Mouse (Mus musculus) right cerebral cortex, adult 18-20 months (tissue): ENCODE data around the gene Lama2.

Experiments
- DNase-seq: peaks from one replicate; pipeline ENCODE4 v3.0.0; 2022; ENCODE audit warnings: mixed read lengths

Gene Lama2

GRCm38 (mm10) chr10:27382887-27383609, 236.5 kb downstream of the Lama2 start:
- peak; percentile 14 for DNase-seq

- peak; percentile 4 for DNase-seq
Observed at GRCm38 (mm10) chr10:27378286-27378685, 241.3 kb downstream of the Lama2 start.

GRCm38 (mm10) chr10:27344278-27344677, 275.3 kb downstream of the Lama2 start:
- no peak for DNase-seq

GRCm38 (mm10) chr10:27322410-27322990, 297.1 kb downstream of the Lama2 start:
- peak; percentile 35 for DNase-seq

GRCm38 (mm10) chr10:27307444-27307843, 312.1 kb downstream of the Lama2 start:
- DNase-seq, result no peak

GRCm38 (mm10) chr10:27305301-27305700, 314.3 kb downstream of the Lama2 start:
- DNase-seq, result peak; percentile 5

GRCm38 (mm10) chr10:27285098-27285860, 334.3 kb downstream of the Lama2 start:
- DNase-seq, result no peak

GRCm38 (mm10) chr10:27267432-27267831, 352.1 kb downstream of the Lama2 start:
- DNase-seq, result no peak

GRCm38 (mm10) chr10:27265812-27266211, 353.7 kb downstream of the Lama2 start:
- DNase-seq, result no peak

- no peak for DNase-seq
Observed at GRCm38 (mm10) chr10:27264713-27265112, 354.8 kb downstream of the Lama2 start.

- DNase-seq, result no peak
Observed at GRCm38 (mm10) chr10:27249741-27250140, 369.8 kb downstream of the Lama2 start.

GRCm38 (mm10) chr10:27234755-27235154, 384.8 kb downstream of the Lama2 start:
- no peak for DNase-seq

GRCm38 (mm10) chr10:27233577-27233976, 386.0 kb downstream of the Lama2 start:
- DNase-seq, result no peak

- no peak for DNase-seq
Observed at GRCm38 (mm10) chr10:27223815-27224375, 395.7 kb downstream of the Lama2 start.

- DNase-seq, result no peak
Observed at GRCm38 (mm10) chr10:27222639-27223315, 396.8 kb downstream of the Lama2 start.

- no peak for DNase-seq
Observed at GRCm38 (mm10) chr10:27219698-27220097, 399.9 kb downstream of the Lama2 start.

GRCm38 (mm10) chr10:27207320-27207719, 412.2 kb downstream of the Lama2 start:
- DNase-seq, result no peak

GRCm38 (mm10) chr10:27198443-27198842, 421.1 kb downstream of the Lama2 start:
- no peak for DNase-seq

- DNase-seq, result no peak
Observed at GRCm38 (mm10) chr10:27193986-27194908, 425.3 kb downstream of the Lama2 start.

GRCm38 (mm10) chr10:27188630-27189365, 430.8 kb downstream of the Lama2 start:
- no peak for DNase-seq

- DNase-seq, result no peak
Observed at GRCm38 (mm10) chr10:27184185-27184584, 435.4 kb downstream of the Lama2 start.
